Mouse (Mus musculus): ENCODE measurements at regions not wholly inside any gene's neighbourhood (a gene's known extent, or its start where the extent isn't known, plus 50 kb on each side); places are given as distances from the start of the nearest gene placed in this dataset.

GRCm38 (mm10) chr8:86342016-86342684 lies 238.3 kb downstream of the Abcc12 start:
- 68% methylated on average over 8 of the region's 8 CpGs for WGBS
- no peak overlapping the region for H3K4me3 ChIP-seq (ENCODE audit: low read length)
- no peak overlapping the region for H3K9ac ChIP-seq (ENCODE audit: low read depth, low read length)
- H3K27me3 ChIP-seq (ENCODE audit: control insufficient read depth, insufficient read depth, low read length) = no peaks in the 10 kb centered on the region
- H3K4me1 ChIP-seq (ENCODE audit: control insufficient read depth, insufficient read depth, low read length) = no peaks in the 10 kb centered on the region
- H3K9me3 ChIP-seq (ENCODE audit: control insufficient read depth, low read length) = no peaks in the 10 kb centered on the region
- no peak overlapping the region for H3K4me2 ChIP-seq (replicated peaks; ENCODE audit: low read depth, low read length)
- H3K36me3 ChIP-seq (ENCODE audit: control insufficient read depth, insufficient read depth, low read length) = no peaks in the 10 kb centered on the region
- no peak overlapping the region for H3K27ac ChIP-seq (ENCODE audit: low read depth, low read length)
- no peak for ATAC-seq (ENCODE audit: low FRiP score, low TSS enrichment)

GRCm38 (mm10) chr8:86338574-86339264 lies 241.8 kb downstream of the Abcc12 start:
- Histone ChIP-seq H3K4me1 (ENCODE audit: control insufficient read depth, insufficient read depth, low read length) (no peaks in the 10 kb centered on the region), H3K27me3 (ENCODE audit: control insufficient read depth, insufficient read depth, low read length) (no peaks in the 10 kb centered on the region), H3K27ac (ENCODE audit: low read depth, low read length) (no peak overlapping the region), H3K9me3 (ENCODE audit: control insufficient read depth, low read length) (no peaks in the 10 kb centered on the region), H3K9ac (ENCODE audit: low read depth, low read length) (no peak overlapping the region), H3K4me3 (ENCODE audit: low read length) (no peak overlapping the region), H3K36me3 (ENCODE audit: control insufficient read depth, insufficient read depth, low read length) (no peaks in the 10 kb centered on the region), H3K4me2 (replicated peaks; ENCODE audit: low read depth, low read length) (no peak overlapping the region)
- 88% methylated on average over 18 of the region's 18 CpGs for WGBS
- no peak for ATAC-seq (ENCODE audit: low FRiP score, low TSS enrichment)

- H3K27ac ChIP-seq (ENCODE audit: low read depth, low read length) = no peak overlapping the region
- H3K4me1 ChIP-seq (ENCODE audit: control insufficient read depth, insufficient read depth, low read length) = no peaks in the 10 kb centered on the region
- no peaks in the 10 kb centered on the region for H3K27me3 ChIP-seq (ENCODE audit: control insufficient read depth, insufficient read depth, low read length)
- no peak for ATAC-seq (ENCODE audit: low FRiP score, low TSS enrichment)
- H3K36me3 ChIP-seq (ENCODE audit: control insufficient read depth, insufficient read depth, low read length) = no peaks in the 10 kb centered on the region
- no peak overlapping the region for H3K9ac ChIP-seq (ENCODE audit: low read depth, low read length)
- WGBS = 77% methylated on average over 6 of the region's 6 CpGs
- H3K4me3 ChIP-seq (ENCODE audit: low read length) = no peak overlapping the region
- H3K4me2 ChIP-seq (replicated peaks; ENCODE audit: low read depth, low read length) = no peak overlapping the region
- no peaks in the 10 kb centered on the region for H3K9me3 ChIP-seq (ENCODE audit: control insufficient read depth, low read length)
Observed at GRCm38 (mm10) chr8:86331383-86331782, 249.1 kb downstream of the Abcc12 start.

GRCm38 (mm10) chr8:86328626-86329025 lies 251.9 kb downstream of the Abcc12 start:
- Histone ChIP-seq H3K27ac (ENCODE audit: low read depth, low read length) (no peak overlapping the region), H3K4me3 (ENCODE audit: low read length) (no peak overlapping the region), H3K9ac (ENCODE audit: low read depth, low read length) (no peak overlapping the region), H3K4me2 (replicated peaks; ENCODE audit: low read depth, low read length) (no peak overlapping the region), H3K27me3 (ENCODE audit: control insufficient read depth, insufficient read depth, low read length) (no peaks in the 10 kb centered on the region), H3K36me3 (ENCODE audit: control insufficient read depth, insufficient read depth, low read length) (no peaks in the 10 kb centered on the region), H3K9me3 (ENCODE audit: control insufficient read depth, low read length) (no peaks in the 10 kb centered on the region), H3K4me1 (ENCODE audit: control insufficient read depth, insufficient read depth, low read length) (no peaks in the 10 kb centered on the region)
- 69% methylated on average over 7 of the region's 7 CpGs for WGBS
- no peak for ATAC-seq (ENCODE audit: low FRiP score, low TSS enrichment)

GRCm38 (mm10) chr8:86327982-86328381 lies 252.5 kb downstream of the Abcc12 start:
- no peak for ATAC-seq (ENCODE audit: low FRiP score, low TSS enrichment)

GRCm38 (mm10) chr8:86325040-86325439 lies 255.4 kb downstream of the Abcc12 start:
- Histone ChIP-seq H3K4me3 (ENCODE audit: low read length) (no peak overlapping the region), H3K4me2 (replicated peaks; ENCODE audit: low read depth, low read length) (no peak overlapping the region), H3K9me3 (ENCODE audit: control insufficient read depth, low read length) (no peaks in the 10 kb centered on the region), H3K4me1 (ENCODE audit: control insufficient read depth, insufficient read depth, low read length) (no peaks in the 10 kb centered on the region), H3K27me3 (ENCODE audit: control insufficient read depth, insufficient read depth, low read length) (no peaks in the 10 kb centered on the region), H3K9ac (ENCODE audit: low read depth, low read length) (no peak overlapping the region), H3K36me3 (ENCODE audit: control insufficient read depth, insufficient read depth, low read length) (no peaks in the 10 kb centered on the region), H3K27ac (ENCODE audit: low read depth, low read length) (no peak overlapping the region)
- WGBS = 38% methylated on average over 7 of the region's 7 CpGs
- ATAC-seq (ENCODE audit: low FRiP score, low TSS enrichment) = no peak

More at GRCm38 (mm10) chr8:86327982-86328381, 252.5 kb downstream of the Abcc12 start:
- no peak overlapping the region for H3K4me3 ChIP-seq (ENCODE audit: low read length)
- H3K27ac ChIP-seq (ENCODE audit: low read depth, low read length) = no peak overlapping the region
- no peaks in the 10 kb centered on the region for H3K4me1 ChIP-seq (ENCODE audit: control insufficient read depth, insufficient read depth, low read length)
- WGBS = 76% methylated on average over 3 of the region's 3 CpGs
- no peaks in the 10 kb centered on the region for H3K36me3 ChIP-seq (ENCODE audit: control insufficient read depth, insufficient read depth, low read length)
- H3K4me2 ChIP-seq (replicated peaks; ENCODE audit: low read depth, low read length) = no peak overlapping the region
- no peak overlapping the region for H3K9ac ChIP-seq (ENCODE audit: low read depth, low read length)
- H3K9me3 ChIP-seq (ENCODE audit: control insufficient read depth, low read length) = no peaks in the 10 kb centered on the region
- H3K27me3 ChIP-seq (ENCODE audit: control insufficient read depth, insufficient read depth, low read length) = no peaks in the 10 kb centered on the region

- WGBS = 51% methylated on average over 4 of the region's 4 CpGs
- Histone ChIP-seq H3K4me2 (replicated peaks; ENCODE audit: low read depth, low read length) (no peak overlapping the region), H3K9me3 (ENCODE audit: control insufficient read depth, low read length) (no peaks in the 10 kb centered on the region), H3K36me3 (ENCODE audit: control insufficient read depth, insufficient read depth, low read length) (no peaks in the 10 kb centered on the region), H3K4me1 (ENCODE audit: control insufficient read depth, insufficient read depth, low read length) (no peaks in the 10 kb centered on the region), H3K9ac (ENCODE audit: low read depth, low read length) (no peak overlapping the region), H3K4me3 (ENCODE audit: low read length) (no peak overlapping the region), H3K27ac (ENCODE audit: low read depth, low read length) (no peak overlapping the region), H3K27me3 (ENCODE audit: control insufficient read depth, insufficient read depth, low read length) (no peaks in the 10 kb centered on the region)
- ATAC-seq (ENCODE audit: low FRiP score, low TSS enrichment) = no peak
Observed at GRCm38 (mm10) chr8:86324542-86324941, 255.9 kb downstream of the Abcc12 start.

- H3K9me3 ChIP-seq (ENCODE audit: control insufficient read depth, low read length) = no peaks in the 10 kb centered on the region
- no peak overlapping the region for H3K4me2 ChIP-seq (replicated peaks; ENCODE audit: low read depth, low read length)
- H3K4me1 ChIP-seq (ENCODE audit: control insufficient read depth, insufficient read depth, low read length) = no peaks in the 10 kb centered on the region
- no peaks in the 10 kb centered on the region for H3K27me3 ChIP-seq (ENCODE audit: control insufficient read depth, insufficient read depth, low read length)
- ATAC-seq (ENCODE audit: low FRiP score, low TSS enrichment) = no peak
- no peak overlapping the region for H3K27ac ChIP-seq (ENCODE audit: low read depth, low read length)
- no peak overlapping the region for H3K9ac ChIP-seq (ENCODE audit: low read depth, low read length)
- no peak overlapping the region for H3K4me3 ChIP-seq (ENCODE audit: low read length)
- WGBS = 73% methylated on average over 2 of the region's 2 CpGs
- H3K36me3 ChIP-seq (ENCODE audit: control insufficient read depth, insufficient read depth, low read length) = no peaks in the 10 kb centered on the region
Observed at GRCm38 (mm10) chr8:86323823-86324222, 256.7 kb downstream of the Abcc12 start.

GRCm38 (mm10) chr8:86322494-86322893 lies 258.0 kb downstream of the Abcc12 start:
- H3K27ac ChIP-seq (ENCODE audit: low read depth, low read length) = no peak overlapping the region
- H3K4me2 ChIP-seq (replicated peaks; ENCODE audit: low read depth, low read length) = no peak overlapping the region
- H3K36me3 ChIP-seq (ENCODE audit: control insufficient read depth, insufficient read depth, low read length) = no peaks in the 10 kb centered on the region
- no peaks in the 10 kb centered on the region for H3K9me3 ChIP-seq (ENCODE audit: control insufficient read depth, low read length)
- no peak overlapping the region for H3K4me3 ChIP-seq (ENCODE audit: low read length)
- no peak for ATAC-seq (ENCODE audit: low FRiP score, low TSS enrichment)
- no peak overlapping the region for H3K9ac ChIP-seq (ENCODE audit: low read depth, low read length)
- WGBS = 87% methylated on average over 1 of the region's 1 CpGs
- H3K4me1 ChIP-seq (ENCODE audit: control insufficient read depth, insufficient read depth, low read length) = no peaks in the 10 kb centered on the region
- H3K27me3 ChIP-seq (ENCODE audit: control insufficient read depth, insufficient read depth, low read length) = no peaks in the 10 kb centered on the region
